Mouse (Mus musculus) left cerebral cortex, postnatal 14 days (tissue): ENCODE measurements around the gene Tlcd2. TPM values are rescaled to one million over a fixed set of nuclear protein-coding genes. Genes with fewer than 3 reads are reported as not detected.
A peak's percentile ranks its signal among the peaks of the same experiment; 100 is the strongest.
"Not testable (repeated sequence)": the region's sequence is repeated elsewhere in the genome, so short reads cannot be mapped to it uniquely, and the experiment has no call there.

Experiments
- DNase-seq, 2 experiments: peaks; one replicate each; pipeline ENCODE4 v3.0.0; 2021 to 2022; ENCODE audit warnings: low spot score in 2 of 2, mixed read lengths in 1 of 2
- intact Hi-C: fragments of 180-260 bp; cut with DNase I; formaldehyde crosslinking; loops from one replicate; pipeline ENCODE4 v1.15.1; 2025
- total RNA-seq, 2 experiments: library from RNA; stranded (reverse); gene quantifications; 2 replicates each; pipeline ENCODE4 v1.2.3; 2021

Gene Tlcd2
- total RNA-seq, 2 experiments from 2014 or later, result 0.33 to 0.95 TPM

DNA sequence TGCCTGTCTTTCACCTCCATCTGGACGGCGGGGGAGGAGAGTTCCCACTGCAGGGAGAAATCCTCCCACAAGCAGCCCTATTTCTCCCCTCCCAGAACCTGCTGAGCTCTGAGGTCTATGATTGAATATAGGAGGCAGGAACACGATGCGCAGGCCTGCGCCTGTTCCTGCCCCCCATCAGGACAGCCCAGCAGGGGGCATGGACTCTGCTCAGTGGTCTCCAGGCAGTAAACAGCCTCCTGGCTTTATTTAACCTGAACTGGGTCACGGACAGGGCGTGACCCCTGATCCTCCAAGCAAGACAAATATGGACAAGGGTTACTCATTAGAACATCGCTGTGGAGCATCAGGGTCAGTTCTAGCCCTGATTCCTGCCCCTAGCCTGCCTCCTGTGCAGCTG, 17.8 kb upstream of the Tlcd2 start:
- intact Hi-C loops, result no loop called here
- DNase-seq, result no peak

DNA sequence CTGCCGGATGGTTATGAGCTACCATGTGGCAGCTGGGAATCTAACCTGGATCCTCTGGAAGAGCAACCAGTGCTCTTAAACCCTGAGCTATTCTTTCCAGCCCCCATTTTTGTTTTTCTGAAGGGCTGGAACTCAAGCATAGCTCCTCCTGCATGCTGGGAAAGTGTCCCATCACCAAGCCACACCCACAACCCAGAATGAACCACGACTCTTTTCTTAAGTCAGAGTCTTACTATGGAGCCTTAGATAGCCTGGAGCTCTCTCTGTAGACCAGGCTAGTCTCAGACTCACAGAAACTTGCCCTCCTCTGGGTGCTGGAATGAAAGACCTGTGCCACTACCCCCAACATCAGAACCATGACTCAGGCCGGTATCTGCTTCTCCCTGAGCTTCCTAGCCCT, 12.9 kb upstream of the Tlcd2 start:
- intact Hi-C loops, result no loop called here
- no peak for DNase-seq

DNA sequence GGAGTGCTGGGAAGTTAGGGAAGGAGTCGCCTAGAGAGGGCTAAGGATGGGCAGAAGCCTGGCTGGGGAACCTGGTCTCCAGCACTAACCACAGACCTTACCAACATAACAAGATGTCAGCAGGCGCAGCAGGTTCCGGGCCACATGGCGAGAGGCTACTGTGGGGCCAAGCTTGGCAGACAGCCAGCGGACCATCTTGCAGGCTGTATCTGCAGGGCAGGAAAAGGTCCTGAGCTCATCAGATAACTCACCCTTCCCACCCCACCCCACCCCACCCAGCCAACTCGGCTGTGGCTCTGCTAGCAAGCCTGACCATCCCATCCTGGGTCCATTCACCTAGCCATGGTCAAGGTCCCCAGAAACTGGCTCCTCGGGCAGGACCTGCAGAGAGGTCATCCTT, 11.8 kb upstream of the Tlcd2 start:
- no peak for DNase-seq
- intact Hi-C loops, result loop anchor here (5.0 kb wide), 1 partner anchor 267 kb away; no protein-coding TSS in a partner anchor

DNA sequence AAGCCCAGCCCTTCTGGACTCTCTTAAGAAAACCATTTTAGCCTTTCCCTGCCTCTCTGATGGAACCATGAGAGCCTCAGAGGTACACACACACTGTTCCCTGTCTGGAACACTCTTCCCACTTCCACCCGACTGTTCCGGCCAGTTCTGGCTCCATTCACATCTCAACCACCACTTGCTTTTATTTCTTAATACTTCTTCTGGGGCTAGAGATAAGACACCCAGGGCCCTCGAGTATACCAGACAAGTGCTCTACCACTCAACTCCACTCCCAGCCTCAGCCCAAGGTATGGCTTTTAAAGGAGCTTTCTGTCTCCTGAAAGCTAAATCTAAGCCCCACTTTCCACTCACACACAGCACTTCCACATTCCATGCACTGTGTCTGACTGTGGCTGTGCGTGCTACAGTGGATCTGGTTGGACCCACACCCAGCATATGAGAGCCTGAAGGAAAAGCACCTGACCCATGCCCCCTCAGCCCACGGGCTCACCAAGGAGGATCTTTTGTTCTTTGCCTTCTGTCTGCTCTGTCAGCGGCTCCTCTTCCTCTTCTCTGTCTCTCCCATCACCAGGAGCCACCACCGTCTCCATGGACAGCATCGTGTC, 11.1 kb upstream of the Tlcd2 start:
- no peak for DNase-seq
- intact Hi-C loops, result loop anchor here (5.0 kb wide), 1 partner anchor 268 kb away; no protein-coding TSS in a partner anchor

DNA sequence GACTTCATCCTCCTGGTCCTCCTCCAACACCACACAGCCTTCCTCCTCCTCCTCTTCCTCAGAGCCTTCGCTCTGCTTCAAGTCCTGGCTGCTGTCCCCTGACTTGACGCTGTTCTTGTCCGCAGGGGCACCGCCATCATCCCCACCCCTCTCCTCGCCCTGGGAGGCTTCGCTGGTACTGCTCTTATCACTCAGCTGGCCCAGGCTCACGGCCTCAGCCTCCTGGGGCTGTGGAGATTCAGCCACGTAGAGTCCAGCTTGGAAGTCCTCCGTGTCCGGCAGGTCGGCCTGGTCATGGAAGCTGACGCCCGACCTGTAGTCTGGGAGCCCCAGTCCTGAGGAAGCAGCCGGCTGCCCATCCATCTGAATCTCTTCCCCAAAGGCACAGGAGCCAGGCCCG, 10.6 kb upstream of the Tlcd2 start:
- DNase-seq, result no peak
- intact Hi-C loops, result loop anchor here (5.0 kb wide), 1 partner anchor 269 kb away; no protein-coding TSS in a partner anchor

DNA sequence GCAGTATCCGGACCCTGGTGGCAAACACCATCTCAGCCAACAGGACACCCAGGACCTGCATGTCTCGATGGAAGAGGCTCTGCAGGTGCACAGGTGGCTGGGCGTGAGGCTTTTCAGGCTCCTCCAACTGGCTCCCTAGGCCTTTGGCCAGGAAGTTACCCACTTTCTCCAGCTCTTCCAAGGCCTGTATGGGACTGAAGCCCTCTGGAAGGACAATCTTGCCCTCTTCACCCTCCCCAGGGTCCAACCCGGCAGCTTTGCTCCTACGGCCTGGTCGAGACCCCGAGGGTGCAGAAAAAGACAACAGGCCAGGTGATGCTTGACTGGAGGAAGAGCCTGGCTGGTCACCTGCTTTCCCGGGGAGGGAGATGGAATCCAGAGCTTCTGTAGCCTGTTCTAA, 9.4 kb upstream of the Tlcd2 start:
- no peak for DNase-seq
- intact Hi-C loops, result loop anchor here (5.0 kb wide), 1 partner anchor 270 kb away; no protein-coding TSS in a partner anchor

DNA sequence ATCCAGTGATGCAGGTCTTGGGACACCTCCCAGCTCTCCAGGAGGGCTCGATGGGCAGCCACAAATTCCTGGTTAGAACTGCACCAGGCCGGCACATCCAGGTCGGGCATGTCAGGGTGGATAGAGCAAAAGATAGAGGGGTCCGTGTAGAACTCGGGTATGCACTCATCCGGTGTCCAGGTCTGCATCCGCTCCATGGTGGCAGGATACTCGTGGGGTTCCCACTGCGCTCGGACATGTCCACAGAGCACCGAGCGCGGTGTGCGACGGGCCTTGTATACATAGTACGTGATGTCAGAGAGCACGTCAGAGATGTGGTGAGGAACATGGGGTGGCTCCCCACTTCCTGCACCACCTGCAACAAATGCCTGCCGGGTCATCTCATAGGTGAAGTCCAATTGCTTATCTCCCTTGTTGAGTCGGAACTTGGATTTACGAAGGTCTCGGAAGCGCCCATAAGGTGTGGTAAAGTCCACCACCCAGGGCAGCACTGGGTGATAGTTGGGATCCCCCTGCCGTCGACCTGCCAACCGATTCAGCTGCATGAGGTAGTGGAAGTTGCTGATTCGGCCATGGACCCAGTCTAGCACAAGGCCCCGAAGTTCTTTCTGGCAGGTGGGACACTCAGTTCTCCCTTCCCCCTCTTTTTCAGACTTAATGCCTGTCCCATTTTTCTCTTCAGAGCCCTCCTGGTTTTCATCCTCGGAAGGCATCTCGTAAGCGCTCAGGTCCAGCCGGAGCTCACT, 8.5 kb upstream of the Tlcd2 start:
- intact Hi-C loops, result loop anchor here (5.0 kb wide), 1 partner anchor 271 kb away; no protein-coding TSS in a partner anchor
- DNase-seq, result no peak

DNA sequence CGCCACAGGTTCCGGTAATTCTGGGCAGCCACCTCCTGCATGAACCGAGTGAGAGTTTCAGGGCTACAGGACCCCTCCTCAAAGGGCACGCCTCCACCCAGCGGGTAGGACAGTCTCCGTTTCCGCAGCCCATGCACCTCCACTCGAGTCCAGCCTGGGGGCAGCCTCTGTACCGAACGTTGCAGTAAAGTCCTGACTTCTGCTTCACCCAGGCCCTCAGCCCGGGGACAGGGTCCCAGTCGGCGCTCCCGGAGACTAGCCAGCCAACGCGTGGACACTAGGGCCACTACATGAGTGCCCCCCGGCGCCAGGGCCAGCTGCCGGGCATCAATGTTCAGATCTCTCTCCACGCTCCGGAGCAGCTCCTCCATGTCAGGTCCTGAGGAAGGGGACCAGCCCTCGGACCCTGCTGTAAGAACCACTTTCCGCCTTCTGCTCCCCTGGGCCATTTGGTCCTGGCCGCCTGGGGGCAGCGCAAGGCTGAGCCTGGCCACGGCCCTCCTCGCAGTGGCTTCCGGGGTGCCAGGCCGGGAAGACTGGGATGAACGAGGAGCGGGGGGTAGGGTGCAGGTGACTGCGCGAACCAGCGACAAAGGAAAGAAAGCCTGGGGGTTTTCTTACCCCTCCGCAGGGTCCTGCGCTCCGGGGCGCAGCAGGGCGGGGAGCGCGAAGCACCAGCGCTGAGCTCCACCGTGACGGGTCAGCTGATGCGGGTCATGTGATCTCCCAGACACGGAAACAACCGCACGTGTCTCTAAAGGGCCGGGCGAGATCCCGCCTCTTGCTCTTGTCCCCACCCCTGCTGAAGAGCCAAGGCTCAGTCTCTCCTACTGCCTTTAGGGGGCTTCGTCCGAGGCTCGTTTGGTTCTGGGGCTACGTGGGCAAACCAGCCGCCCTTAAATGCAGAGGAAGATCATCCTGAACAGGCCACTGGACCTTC, 7.3 kb upstream of the Tlcd2 start, which contains the start of gene Wdr81:
Wdr81 (minus strand) TSS at position 727 of the 940 bp plus-strand sequence.
- DNase-seq, result peak; percentile 86 to 88
- intact Hi-C loops, result loop anchor here (5.0 kb wide), 1 partner anchor 272 kb away; no protein-coding TSS in a partner anchor

DNA sequence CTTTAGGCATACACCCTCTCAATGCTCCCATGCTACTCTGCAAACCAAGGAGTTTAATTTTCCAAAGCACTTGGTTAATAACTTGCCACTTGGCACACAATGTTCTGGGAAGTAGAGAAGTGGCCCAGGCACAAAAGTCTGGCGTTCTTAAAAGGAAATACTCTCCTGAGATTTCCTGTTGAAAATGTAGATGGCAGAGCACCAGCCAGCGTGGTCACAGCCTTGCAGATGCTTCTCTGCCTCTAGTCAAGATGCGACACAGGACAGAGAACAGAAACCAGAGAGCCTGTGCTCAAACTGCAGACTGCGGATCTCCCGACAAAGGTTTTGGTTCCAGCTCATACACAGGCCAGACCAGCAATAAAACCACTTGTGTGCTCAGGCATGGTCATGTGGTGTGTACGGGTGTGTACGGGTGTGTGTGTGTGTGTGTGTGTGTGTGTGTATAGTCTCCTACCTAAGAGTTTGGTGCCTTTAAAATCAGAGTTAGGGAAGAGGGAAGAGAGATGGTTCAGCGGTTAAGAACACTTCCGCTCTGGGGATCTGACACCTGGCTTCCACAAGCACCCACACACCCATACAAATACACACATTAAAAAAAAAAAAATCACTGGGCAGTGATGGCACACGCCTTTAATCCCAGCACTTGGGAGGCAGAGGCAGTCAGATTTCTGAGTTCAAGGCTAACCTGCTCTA, 6.3 kb upstream of the Tlcd2 start:
- intact Hi-C loops, result loop anchor here (5.0 kb wide), 1 partner anchor 53 kb away; no protein-coding TSS in a partner anchor
- DNase-seq, result no peak

DNA sequence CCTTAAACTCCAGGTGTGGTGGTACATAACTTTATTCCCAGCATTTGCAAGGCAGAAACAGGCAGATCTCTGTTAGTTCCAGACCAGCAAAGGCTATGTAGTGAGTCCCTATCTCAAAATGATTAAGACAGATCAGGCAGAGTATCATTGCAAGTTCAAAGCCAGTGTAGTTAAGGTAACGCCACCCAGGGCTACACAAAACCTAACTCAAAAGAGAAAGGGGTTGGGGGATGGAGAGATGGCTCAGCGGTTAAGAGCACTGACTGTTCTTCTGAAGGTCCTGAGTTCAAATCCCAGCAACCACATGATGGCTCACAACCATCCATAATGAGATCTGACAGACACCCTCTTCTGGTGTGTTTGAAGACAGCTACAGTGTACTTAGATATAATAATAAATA, 5.5 kb upstream of the Tlcd2 start:
- DNase-seq, result not testable (repeated sequence)
- intact Hi-C loops, result loop anchor here (5.0 kb wide), 1 partner anchor 54 kb away; no protein-coding TSS in a partner anchor

DNA sequence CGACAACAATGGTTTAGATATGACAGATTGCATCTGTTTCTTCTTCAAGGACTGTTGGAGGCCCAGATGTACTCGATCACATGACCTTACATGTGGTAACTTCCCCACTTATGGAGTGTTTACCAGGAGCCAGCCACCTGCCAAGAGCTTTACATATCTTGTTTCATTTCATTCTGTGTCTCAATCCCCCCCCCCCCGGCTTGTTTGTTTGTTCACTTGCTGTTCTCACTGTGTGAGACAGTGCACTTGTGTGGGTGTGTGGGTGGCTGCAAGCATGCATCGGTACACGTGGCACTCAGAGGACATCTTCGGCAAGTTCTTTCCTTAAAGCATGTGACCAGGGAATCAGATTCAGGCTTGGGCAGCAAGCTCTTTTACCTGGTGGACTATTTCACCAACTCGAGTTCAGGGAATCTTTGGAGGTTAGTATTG, 5.1 kb upstream of the Tlcd2 start:
- DNase-seq, result no peak
- intact Hi-C loops, result loop anchor here (5.0 kb wide), 1 partner anchor 54 kb away; no protein-coding TSS in a partner anchor

DNA sequence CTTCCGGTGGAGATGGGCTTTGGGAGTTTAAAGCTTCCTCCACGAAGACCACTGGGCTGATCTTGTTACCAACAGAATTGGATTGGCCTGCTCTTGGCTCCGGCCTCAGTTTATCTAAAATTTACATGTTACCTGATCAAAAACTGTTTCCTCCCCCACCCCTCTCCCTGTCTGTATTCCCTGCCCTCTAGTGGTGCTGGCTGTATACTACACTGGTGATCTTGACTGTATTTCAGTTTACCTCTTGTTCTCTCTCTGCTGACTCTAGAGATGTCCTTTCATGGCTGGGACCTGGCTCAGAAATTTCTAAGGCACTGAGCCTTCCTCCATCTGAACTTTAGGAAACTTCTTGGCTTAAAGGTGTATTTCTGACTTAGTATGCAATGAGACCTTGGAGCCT, 3.3 kb upstream of the Tlcd2 start:
- intact Hi-C loops, result loop anchor here (5.0 kb wide), 1 partner anchor 56 kb away; no protein-coding TSS in a partner anchor
- DNase-seq, result peak in 1 of 2 experiments; percentile 54

DNA sequence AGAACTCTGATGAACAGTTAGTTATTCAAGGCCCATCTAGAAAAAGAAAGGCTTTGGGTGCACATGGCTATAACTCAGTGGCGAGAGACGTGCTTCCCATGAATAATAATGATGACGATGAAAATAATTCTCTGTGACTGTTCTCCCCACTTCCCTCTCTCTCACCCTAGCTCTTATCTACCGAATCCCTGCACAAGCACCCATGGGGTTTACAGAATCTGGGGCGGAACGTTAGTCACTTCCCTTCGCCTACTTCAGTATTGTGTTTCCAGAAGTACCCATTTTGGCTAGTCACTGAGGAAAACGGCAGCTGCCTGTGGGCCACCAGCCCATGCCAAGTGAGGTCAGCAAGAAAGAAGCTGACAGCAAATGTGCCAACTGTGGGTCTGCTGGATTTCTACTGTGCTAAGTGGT, 2.9 kb upstream of the Tlcd2 start:
- DNase-seq, result peak in 1 of 2 experiments; percentile 26
- intact Hi-C loops, result loop anchor here (5.0 kb wide), 1 partner anchor 56 kb away; no protein-coding TSS in a partner anchor

DNA sequence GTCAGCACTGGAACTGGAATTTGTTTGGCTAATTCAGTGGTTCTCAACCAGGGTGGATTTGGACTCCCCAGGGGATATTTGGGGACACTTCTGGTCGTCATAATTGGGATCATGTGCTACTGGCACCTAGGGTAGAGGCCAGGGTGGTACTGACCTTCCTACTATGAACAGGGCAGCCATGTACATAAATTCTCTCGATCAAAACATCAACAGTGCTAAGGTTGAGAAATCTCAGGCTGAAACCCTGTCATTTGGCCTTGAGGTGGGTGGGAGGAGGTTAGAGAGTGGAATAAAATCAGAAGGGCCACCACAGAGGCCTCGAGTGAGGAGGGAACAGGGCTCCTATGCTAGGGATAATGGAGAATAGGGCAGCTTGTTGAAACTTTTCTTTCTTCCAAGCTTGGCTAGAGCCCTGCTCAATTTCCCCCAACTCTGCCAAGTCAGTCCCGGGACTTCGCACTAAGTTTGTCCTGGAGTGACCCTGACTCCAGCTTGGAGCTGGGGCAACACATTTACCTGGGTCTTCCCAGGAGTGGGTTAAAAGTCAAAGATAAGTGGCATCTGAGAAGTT, 2.3 kb upstream of the Tlcd2 start:
- intact Hi-C loops, result loop anchor here (5.0 kb wide), 1 partner anchor 57 kb away; no protein-coding TSS in a partner anchor

DNA sequence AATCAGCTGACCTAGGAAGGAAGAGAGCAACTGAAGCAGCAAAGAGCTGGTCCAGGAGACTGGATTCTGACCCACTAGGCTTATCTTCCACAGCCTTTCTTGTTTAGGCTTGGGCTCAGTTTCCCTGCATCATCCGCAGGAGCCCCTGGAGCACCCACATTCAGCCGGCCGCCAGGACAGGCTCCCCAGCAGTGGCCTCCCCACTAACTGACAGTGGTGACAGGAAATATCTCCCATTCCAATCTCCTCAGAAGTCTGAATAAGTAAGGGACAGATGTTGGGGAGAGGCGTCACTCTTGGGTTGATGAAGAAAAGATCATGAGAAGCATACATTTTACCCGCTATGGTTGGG, 1.8 kb upstream of the Tlcd2 start:
- intact Hi-C loops, result loop anchor here (5.0 kb wide), 1 partner anchor 57 kb away; no protein-coding TSS in a partner anchor

More for the DNA sequence above, 2.3 kb upstream of the Tlcd2 start:
- DNase-seq, result no peak

DNA sequence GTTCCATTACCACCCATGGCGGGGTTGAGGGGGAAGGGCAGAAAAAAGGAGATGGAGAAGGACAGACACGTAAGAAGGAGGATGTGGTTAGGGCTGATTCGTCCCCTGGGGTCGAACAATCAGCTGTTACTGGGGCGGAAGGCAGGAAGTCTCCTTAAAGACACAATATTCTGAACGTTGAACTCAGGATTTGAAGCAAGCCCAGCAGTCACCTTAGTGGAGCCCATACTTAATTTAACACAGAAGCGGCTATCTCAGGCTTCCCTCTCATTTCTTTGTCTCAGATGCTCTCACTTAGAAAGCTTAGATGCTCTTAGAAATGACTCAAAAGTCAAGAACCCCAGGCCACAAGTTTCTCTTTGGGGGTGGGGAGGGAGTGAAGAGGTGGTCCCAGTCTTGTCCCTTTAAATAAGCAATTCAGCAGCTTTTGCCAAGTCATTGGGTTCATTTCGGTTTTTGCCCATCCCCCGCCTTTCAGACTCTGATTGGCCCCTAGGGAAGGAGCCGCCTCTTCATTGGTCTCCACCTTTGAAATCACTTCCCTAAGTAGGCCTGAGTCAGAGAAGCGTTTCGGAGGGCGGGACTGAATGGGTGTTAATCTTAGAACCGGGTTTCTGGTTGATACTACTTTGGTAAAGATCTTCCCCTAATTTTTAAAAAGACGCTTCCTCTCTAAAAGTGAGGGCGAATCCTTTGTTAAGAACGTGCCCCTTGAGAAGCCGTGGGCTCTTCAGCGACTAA, 1.2 kb upstream of the Tlcd2 start:
- intact Hi-C loops, result no loop called here
- DNase-seq, result peak; percentile 93 to 94

More for the DNA sequence above, 1.8 kb upstream of the Tlcd2 start:
- DNase-seq, result no peak

DNA sequence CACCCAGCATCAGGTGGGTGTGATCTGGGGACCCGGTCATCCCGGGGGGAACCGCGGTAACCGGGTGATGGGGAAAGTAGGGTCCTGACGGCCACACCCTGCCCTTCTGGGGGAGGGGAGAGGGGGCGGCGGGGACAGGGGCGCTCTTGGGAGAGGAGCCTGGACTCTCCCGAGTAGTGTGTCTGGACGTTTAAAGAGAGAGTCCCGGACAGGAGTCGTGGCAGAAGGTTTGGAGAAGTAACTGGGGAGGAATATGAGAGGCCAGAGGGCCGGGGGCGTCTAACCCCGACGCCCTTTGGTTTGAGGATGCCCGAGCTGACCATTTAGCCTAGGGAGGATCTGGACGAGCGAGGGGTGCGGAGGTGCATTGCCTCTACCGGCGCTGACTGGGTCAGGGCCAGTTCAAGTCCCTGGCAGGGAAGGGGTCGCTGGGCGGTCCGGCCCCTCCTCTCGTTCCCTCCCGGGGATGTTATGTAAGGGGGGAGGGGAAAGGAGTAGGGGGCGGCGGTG, 283 bp downstream of the Tlcd2 start:
- intact Hi-C loops, result no loop called here
- no peak for DNase-seq
